Mouse (Mus musculus) induced T-regulatory cell, adult 2 months (primary cell): ENCODE results near the gene Cfap65.

ENCODE experiments used
- DNase-seq: peaks from one replicate; pipeline ENCODE4 v3.0.0-alpha.2; 2012; ENCODE audit warnings: low read depth

Cfap65 gene

DNA sequence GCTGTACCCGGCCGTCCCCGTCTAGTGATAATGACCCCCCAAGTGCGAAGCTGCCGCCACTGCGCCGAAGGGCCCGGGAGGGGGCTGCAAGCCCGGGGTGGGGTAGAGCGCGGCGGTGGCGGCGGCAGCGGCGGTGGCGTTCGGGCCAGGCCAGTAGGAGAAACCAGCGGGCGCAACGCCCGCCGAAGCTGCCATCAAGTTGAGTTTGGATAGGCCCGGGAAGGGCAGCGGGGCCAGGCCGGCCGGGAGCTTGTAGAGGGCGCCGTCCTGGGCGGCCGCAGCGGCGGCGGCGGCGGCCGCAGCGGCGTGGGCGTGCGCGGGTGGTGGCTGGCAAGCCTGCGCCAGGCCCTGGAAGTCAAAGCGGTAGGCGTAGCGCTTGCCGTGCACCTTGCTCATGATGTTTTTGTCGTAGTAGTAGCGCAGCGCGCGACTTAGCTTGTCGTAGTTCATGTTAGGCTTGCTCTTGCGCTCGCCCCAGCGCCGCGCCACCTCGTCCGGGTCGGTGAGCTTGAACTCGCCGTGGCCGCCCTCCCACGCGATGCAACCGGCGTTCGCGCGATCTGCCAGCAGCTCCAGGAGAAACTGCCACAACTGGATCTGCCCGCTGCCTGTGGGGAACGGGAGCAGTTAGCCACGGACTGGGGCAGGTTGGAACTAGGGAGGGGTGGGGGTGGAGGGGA lies 53.2 kb downstream of the Cfap65 start:
- no peak for DNase-seq

DNA sequence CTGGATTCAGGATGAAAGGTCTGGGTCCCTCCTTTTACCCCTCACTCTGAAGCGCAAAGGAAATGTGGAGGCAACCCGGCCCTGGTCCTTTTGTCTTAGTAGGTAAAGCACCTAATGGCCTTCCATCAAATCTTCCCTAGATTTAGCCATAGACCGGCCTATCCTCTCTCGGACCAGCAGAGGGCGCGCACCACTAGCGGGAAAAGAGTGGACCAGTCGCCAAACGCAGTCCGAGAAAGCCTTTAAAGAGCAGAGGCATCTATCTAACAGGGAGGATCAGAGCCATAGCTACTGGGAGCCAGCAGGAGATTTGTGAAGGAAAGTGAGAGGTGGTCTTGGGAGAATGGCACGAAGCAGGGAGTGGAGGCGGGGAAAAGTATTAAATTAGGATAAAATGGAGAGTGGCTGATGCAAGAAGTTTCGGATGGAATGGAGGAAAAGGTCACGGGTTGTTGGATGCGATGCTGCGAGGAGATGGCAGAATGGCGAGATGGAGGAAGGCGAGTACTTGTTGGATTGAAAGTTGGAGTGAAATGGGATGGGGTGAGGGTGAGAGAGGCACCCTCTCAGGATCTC lies 54.5 kb downstream of the Cfap65 start:
- DNase-seq: peak; percentile 67

DNA sequence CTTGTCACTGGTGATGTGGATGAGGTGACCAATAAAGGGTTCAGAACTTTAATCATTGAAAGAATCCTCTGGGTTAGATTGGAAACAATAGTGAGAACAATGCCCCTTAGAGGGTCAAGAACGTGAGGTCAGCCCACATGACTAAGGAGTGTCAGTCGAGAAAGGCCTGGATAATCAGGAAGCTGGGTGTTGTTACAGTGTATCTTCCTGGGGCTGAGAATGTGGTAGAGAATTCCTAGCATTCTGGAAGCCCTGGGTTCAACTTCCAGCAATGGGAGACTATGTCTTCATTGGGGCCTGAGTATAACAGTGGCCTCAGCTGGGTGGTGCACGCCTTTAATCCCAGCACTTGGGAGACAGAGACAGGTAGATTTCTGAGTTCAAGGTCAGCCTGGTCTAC lies 58.2 kb downstream of the Cfap65 start:
- DNase-seq: no peak

DNA sequence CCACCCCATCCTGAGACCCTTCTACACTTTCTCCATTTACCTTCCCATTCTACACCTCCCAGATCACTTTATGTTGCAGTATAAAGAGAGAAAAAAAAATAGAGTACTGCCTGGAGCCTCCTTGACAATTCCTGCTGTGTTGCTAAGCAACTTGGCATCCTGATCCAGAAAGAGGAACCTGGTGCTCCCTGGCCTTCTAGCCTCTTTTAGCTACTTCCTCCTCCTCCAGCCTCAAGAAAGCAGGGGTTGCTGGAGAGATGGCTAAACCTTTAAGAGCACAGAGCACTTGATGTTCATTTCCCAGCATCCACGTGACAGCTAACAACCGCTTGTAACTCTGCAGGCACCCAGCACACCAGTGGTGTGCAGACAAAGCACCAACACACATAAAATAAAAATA lies 63.2 kb downstream of the Cfap65 start:
- no peak for DNase-seq

DNA sequence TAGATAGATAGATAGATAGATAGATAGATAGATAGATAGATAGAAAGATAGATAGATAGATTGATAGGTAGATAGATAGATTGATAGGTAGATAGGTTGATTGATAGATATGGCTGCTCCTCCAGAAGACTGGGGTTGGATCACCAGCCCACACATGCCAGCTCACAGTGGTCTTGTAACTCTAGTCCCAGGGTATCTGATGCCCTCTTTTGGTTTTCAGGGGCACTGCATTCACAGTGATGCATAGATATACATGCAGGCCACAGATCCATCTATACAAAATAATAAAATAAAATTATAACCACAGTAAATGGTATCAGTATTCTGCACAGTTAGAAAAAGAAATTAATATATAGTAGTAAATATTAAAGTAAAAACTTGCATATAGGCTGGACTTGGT lies 73.6 kb downstream of the Cfap65 start:
- DNase-seq: no peak

DNA sequence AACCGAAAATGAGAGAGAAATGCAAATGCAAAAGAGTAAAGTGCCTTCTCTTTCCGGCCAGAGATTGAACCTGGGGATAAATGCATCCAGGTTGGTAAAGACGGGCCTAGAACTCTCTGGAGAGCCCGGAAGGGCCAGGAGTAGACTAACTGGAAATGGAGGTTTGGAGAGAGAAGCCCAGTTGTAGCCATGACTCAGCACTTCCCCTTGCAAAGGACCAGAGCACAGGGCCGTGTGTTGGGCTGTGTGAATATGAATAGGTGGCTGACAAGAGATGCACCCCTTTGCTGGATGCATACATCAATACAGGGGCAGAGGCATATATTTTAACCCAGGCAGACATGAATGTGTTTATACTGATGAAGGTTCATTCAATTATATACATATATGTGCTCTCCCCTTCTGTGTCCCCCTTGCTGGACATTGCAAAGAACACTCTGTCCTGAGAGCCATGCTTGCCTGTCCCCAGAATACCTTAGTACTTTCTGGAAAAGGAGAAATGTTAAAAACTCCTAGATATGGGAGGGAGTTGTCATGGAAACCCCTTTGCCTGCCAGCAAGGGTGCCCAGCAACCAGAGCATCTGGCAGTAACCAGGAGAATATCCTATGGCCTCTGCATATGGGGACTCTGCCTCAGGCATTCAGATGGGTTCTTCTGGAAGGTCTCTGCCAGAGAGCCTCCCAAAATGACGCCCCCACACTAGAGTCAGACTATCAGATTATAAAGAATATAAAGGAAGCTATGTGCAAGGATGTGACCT lies 76.0 kb downstream of the Cfap65 start:
- no peak for DNase-seq

DNA sequence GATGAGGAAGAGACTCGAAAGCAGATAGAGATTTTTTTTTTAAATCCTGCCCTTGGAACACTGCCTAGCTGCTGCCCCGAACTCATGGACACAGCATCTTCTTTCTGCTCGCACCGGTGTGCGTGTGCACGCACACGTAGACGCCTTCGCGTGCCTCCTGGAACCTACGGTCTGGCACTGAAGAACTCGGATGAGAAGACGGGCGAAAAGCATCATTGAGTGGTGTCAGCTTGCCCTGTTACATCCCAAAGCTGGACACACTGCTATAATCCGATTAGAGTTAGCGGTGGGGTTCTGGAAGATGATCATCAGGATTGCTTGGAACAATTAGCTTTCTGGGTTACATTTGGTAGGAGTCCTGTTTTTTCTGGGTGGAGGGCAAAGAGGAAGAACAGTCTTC lies 76.6 kb downstream of the Cfap65 start:
- no peak for DNase-seq

DNA sequence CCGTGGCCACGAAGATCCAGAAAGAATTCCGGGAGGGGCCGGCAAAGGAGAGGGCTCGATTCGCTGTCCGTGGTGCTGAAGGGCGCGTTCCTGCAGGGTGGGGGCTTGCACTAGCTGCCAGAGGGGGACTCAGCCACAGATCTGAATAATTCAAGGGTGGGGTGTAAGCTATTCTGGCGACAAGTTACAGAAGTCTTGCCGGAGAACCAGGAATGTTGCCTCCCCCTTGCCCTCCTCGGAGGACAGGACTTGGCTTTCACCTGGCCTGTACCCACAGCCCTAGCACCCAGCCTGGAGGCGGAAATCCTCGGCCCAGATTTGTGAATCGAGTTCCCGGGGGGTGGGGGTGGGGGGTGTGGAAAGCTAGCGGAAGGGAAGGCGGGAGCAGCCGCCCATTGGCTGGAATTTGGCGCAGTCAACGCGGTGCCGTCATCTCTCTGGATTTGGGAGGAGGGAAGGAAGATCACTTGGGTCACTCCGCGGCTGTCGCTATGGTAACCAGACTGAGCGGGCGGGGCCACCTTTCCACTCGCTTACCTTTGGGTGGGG lies 77.2 kb downstream of the Cfap65 start:
- peak; percentile 30 for DNase-seq

DNA sequence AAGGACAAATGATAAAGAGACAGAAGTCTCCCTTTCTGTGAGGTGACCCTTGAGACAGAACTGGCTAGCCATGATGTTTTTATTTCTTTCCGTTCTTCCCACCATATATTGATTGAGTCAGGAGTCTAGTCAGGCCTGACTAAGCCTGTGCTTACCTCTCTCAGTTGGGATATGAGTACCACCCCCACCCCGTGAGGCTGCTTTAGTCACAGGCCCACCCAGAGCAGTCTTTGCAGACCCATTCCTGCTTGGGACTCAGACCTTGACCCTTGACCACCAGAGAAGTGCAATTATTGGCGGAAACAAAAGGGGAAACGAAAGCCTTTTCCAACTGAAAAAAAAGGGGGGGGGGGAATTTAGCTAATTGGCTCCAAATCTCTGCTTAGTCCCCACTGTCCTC lies 77.7 kb downstream of the Cfap65 start:
- no peak for DNase-seq

DNA sequence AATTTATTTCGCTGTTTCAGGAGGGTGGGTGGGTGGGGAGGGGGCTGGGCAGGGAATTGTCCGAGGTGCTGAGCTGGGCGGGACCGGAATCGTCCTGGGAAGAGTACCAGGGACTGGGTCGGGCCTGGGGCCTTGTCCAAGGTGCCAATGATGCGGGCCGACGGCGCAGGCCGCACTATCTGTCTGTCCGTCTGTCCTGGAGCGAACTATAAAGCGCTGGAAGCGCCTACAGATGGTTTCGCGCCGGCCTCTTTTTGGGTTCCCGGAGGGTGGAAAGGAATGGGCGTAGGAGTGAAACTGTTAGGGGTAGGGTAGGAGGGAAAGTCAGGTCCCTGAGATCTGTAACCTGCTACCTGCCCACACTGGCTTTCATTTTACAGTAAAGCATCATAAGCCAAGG lies 78.2 kb downstream of the Cfap65 start:
- DNase-seq: no peak

DNA sequence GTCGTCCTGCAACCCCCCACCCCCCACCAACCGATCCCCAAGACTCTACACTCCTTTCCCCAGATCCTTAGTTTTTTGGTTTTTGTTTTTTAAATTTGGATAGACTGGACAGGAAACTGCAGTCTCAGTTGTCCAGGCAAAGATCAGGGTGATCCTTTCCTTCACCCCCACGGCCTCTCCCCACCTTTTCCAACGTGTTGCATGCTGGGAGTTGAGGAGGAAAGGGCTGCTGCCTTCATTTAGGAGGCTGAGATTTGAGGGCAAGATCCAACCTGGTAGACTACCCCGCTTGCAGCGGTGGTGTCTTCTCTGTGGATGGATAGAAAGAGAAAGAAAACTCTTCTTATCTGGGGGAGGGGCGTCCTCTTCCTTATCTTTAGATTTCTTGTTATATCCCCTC lies 78.6 kb downstream of the Cfap65 start:
- peak; percentile 3 for DNase-seq

DNA sequence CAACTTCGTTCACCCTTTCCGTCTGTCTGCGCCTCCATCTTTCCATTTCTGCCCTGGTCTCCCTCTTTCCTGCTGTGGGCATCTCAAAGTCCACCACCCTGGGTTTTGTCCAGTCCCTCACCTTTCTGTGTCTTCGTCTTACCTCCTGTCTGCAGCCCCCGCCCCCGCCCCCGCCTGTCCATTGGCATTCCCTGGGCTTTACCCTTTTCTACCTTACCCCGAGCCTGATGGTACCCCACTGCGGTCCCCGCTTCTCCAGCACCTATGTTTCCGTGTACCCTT lies 79.0 kb downstream of the Cfap65 start:
- DNase-seq: no peak

DNA sequence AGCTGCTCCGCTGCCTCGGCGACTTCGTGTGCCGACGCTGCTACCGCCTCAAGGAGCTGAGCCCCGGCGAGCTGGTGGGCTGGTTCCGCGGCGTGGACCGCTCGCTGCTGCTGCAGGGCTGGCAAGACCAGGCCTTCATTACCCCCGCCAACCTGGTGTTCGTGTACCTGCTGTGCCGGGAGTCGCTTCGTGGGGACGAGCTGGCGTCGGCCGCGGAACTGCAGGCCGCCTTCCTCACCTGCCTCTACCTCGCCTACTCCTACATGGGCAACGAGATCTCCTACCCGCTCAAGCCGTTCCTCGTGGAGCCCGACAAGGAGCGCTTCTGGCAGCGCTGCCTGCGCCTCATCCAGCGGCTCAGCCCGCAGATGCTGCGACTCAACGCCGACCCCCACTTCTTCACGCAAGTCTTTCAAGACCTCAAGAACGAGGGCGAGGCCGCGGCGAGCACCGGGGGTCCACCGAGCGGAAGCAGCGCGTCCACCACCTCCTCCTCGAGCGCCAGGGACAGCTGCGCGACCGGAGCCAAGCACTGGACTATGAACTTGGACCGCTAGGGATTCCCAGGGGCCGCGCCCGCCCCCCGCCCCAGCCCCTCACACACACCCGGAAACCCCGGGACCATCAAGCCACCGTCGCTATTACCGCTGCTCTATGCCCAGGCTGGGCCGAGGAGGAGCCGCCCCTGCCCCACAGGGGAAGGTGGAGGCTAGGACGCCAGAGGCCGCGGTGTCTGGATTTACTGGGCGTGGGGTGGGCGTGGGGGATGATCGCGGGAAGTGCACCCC lies 79.6 kb downstream of the Cfap65 start:
- DNase-seq: peak; percentile 15

DNA sequence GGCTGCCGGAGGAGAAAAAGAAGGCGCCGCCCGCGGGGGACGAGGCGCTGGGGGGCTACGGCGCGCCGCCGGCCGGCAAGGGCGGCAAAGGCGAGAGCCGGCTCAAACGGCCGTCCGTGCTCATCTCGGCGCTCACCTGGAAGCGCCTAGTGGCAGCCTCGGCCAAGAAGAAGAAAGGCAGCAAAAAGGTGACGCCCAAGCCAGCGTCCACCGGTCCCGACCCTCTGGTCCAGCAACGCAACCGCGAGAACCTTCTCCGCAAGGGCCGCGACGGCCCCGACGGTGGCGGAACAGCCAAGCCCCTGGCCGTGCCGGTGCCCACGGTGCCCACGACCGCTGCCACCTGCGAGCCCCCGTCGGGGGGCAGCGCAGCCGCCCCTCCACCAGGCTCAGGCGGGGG lies 80.2 kb downstream of the Cfap65 start:
- peak; percentile 7 for DNase-seq

DNA sequence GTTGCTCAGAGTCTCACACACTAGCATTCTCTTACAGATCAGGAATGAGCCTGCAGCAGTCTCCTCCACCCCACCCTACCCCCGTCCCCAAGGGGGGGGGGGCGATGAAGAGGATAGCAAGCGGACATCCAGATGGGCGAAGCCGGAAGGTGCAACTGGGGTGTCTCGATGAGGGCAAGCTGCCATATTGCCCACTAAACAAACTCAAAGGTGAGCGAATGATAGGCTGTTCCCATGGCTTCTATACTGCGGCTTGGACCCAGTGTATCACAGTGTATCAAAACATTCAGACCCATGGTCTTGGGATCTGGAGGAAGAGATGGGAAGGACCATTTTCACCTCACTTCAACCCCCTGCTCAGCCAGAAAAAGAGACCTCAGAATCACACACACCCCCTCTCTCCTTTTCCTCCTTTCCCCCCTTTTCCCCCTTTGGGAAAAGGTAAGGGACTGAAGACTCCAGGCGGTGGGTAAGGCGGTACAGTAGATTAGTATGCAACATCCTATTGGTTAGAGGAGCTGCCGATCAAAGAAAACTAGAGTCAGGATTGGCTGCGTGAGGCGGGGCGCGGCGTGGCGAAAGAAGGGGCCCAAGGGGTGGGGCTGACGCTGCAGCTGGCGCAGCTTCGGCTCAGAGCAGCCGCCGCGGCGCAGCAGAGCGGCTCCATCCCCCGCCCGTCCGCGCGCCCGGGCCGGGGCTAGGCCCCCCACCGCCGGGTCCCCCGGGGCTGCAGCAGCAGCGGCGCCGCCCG lies 80.9 kb downstream of the Cfap65 start, which contains the start of gene Cdk5r2:
Gene Cdk5r2 (plus strand): TSS at position 629 of the 751 bp plus-strand sequence.
- DNase-seq: peak; percentile 81
